ENCODE assay signal across 13 mouse cellular contexts in genomic region chr11:115481553-115482259, GRCm38 (mm10). TPM values are rescaled to one million over a fixed set of nuclear protein-coding genes. Genes with fewer than 3 reads are reported as not detected.
A peak's percentile ranks its signal among the peaks of the same experiment; 100 is the strongest.
DNase-seq lines count a peak whose midpoint lies in the region.
"Had no signal": no experiment of that assay in that cellular context is flagged by ENCODE, and none has a peak within 500 bp of the region (broad histone marks: within the 10 kb centered on the region; RNA-seq: fewer than 3 reads in every experiment).

No protein-coding gene starts in this region.

- DNase-seq in CD4-positive, CD25-positive, alpha-beta regulatory T cell, adult 2 months (ENCODE audit: low read depth, low spot score) = peak; percentile 87
- DNase-seq in brain, adult 2 months (ENCODE audit: low read depth, low spot score) = peak; percentile 90
- peak; percentile 54 to 68 for DNase-seq in left cerebral cortex, adult 18-20 months (ENCODE audit: low spot score in 2 of 2)
- peak; percentile 57 to 79 for DNase-seq in right cerebral cortex, postnatal 36 days (ENCODE audit: low spot score in 2 of 2)
- no peak for DNase-seq in urinary bladder, postnatal 10 days (ENCODE audit: low spot score)
- no peak for DNase-seq in ovary, postnatal 14 days (ENCODE audit: low spot score)
- no peak for DNase-seq in urinary bladder, postnatal 4 days (ENCODE audit: low spot score in 2 of 2)
- DNase-seq: adrenal gland, postnatal 36 days; cerebellum, adult 2 months; heart, adult 11 months; heart, postnatal 10 days; kidney, postnatal 4 days; lung, postnatal 10 days had no signal

RNA-seq across cellular contexts. Expression of gene Armc7, which starts 6.2 kb away (rescaled TPM):
- total RNA-seq in left cerebral cortex, adult 18-20 months (2021) = 10 to 100 TPM; 15.0 to 15.4 TPM

RNA-seq across cellular contexts. Expression of gene Nt5c, which starts 10.0 kb away (rescaled TPM):
- 10 to 100 TPM; 62.2 to 63.3 TPM for total RNA-seq in left cerebral cortex, adult 18-20 months (2021)

RNA-seq across cellular contexts. Expression of gene Slc16a5, which starts 19.4 kb away (rescaled TPM):
- not detected for total RNA-seq in left cerebral cortex, adult 18-20 months (2021)

RNA-seq across cellular contexts. Expression of gene Jpt1, which starts 32.5 kb away (rescaled TPM):
- 100 to 1,000 TPM; 157 TPM for total RNA-seq in left cerebral cortex, adult 18-20 months (2021)

RNA-seq across cellular contexts. Expression of gene Trim80, which starts 41.4 kb away (rescaled TPM):
- not detected for total RNA-seq in left cerebral cortex, adult 18-20 months (2021)
- total RNA-seq: heart, postnatal 10 days had no signal

Comparison
In these comparisons a context has a peak if more than half of its experiments do, and no peak if none do; other contexts are left out.
1. DNase-seq: peak in CD4-positive, CD25-positive, alpha-beta regulatory T cell, adult 2 months (single experiment), brain, adult 2 months (single experiment), left cerebral cortex, adult 18-20 months (2 of 2) and right cerebral cortex, postnatal 36 days (2 of 2); none in urinary bladder, postnatal 10 days (single experiment), ovary, postnatal 14 days (single experiment) and urinary bladder, postnatal 4 days (0 of 2).